ENCODE assay signal across 21 mouse cellular contexts in the genomic region with DNA sequence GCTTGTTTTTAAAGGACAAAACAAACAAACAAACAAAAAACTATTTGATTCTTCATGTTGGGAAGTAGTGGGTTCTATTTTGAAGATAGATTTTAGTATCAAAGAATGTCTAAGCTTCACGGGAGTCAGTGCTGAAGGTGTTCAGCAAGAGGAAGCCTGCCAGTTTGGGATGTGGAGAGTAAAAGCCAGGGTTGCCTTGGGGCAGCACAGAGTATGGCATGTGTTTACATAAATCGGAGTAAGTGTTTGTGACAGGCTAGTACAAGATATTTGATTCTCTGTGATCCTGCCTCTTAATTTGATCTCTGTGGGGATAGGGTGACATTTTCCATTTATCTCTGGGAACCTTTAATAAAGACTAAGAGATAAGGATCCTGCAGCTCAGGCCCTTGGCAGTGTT. TPM values are rescaled to one million over a fixed set of nuclear protein-coding genes. Genes with fewer than 3 reads are reported as not detected.
"Had no signal": no experiment of that assay in that cellular context is flagged by ENCODE, and none has a peak within 500 bp of the region (broad histone marks: within the 10 kb centered on the region; RNA-seq: fewer than 3 reads in every experiment).

No protein-coding gene starts in this region.

- ATAC-seq: lung, postnatal 0 days had no signal

- H3K9ac ChIP-seq: lung, embryonic 15.5 days; midbrain, embryonic 13.5 days; midbrain, embryonic 15.5 days; neural tube, embryonic 13.5 days; neural tube, embryonic 15.5 days had no signal

- H3K9me3 ChIP-seq: lung, embryonic 15.5 days; megakaryocyte, embryonic 14.5 days; midbrain, embryonic 13.5 days; midbrain, embryonic 15.5 days; neural tube, embryonic 13.5 days; neural tube, embryonic 15.5 days had no signal

- H3K27me3 ChIP-seq: lung, embryonic 15.5 days; megakaryocyte, embryonic 14.5 days; midbrain, embryonic 13.5 days; midbrain, embryonic 15.5 days; neural tube, embryonic 13.5 days; neural tube, embryonic 15.5 days had no signal

- DNase-seq: lung, adult 2 months; lung, postnatal 14 days; lung, postnatal 36 days; retina, postnatal 1 day; right cerebral cortex, postnatal 25 days; right cerebral cortex, postnatal 4 days; spleen, adult 18-20 months; thymus, adult 18-20 months; thymus, postnatal 14 days; thymus, postnatal 36 days had no signal

- H3K4me1 ChIP-seq: lung, embryonic 15.5 days; neural tube, embryonic 13.5 days had no signal

- H3K4me3 ChIP-seq: lung, embryonic 15.5 days; megakaryocyte, embryonic 14.5 days; midbrain, embryonic 13.5 days; midbrain, embryonic 15.5 days; myocyte; neural tube, embryonic 13.5 days; neural tube, embryonic 15.5 days had no signal

- H3K4me2 ChIP-seq: lung, embryonic 15.5 days; midbrain, embryonic 11.5 days; midbrain, embryonic 13.5 days; midbrain, embryonic 15.5 days; neural tube, embryonic 13.5 days; neural tube, embryonic 15.5 days had no signal

- H3K36me3 ChIP-seq: lung, embryonic 15.5 days; midbrain, embryonic 15.5 days had no signal

- H3K27ac ChIP-seq: lung, embryonic 15.5 days; macrophage; midbrain, embryonic 13.5 days; midbrain, embryonic 15.5 days; neural tube, embryonic 13.5 days; neural tube, embryonic 15.5 days had no signal

RNA-seq across cellular contexts. Expression of gene Chgb, which starts 28.7 kb away (rescaled TPM):
- total RNA-seq: megakaryocyte progenitor cell, adult 5-6 weeks had no signal
